Mouse (Mus musculus) kidney, adult 8-10 months (tissue): ENCODE measurements around the gene Lasp1.

ENCODE experiments used
- DNase-seq, 2 experiments: peaks; one replicate each; pipeline ENCODE4 v3.0.0; 2022

Lasp1 gene

DNA sequence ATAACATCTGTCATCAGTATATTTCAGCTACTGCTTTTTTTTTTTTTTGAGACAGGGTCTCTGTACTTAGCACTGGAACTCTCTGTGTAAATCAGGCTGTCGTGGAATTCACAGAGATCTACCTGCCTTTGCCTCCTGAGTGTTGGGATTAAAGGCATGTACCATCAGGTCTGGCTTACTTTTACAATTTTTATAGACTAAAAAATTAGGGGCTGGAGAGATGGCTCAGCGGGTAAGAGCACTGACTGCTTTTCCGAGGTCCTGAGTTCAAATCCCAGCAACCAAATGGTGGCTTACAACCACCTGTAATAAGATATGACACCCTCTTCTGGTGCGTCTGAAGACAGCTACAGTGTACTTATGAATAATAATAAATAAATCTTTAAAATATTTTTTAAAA, 81.6 kb downstream of the Lasp1 start:
- DNase-seq = no peak

DNA sequence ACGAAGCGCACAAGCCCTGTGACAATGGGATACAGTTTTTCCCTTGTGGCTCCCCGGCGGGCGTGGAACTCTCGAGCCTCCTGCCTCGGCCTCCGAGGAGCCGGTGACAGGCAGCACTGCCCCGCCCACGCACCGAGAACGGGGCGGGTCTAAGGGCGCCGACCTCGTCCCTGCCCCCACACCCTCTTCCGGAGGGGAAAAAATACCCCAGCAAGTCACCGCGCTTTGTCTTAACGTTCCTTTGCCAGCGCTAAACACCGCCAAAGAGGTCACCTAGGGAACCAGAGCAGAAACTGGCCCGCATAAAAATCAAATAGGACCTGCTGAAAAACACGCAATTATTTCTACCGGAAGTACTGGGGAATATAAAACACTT, 84.7 kb downstream of the Lasp1 start:
- DNase-seq = peak; percentile 71 to 75

DNA sequence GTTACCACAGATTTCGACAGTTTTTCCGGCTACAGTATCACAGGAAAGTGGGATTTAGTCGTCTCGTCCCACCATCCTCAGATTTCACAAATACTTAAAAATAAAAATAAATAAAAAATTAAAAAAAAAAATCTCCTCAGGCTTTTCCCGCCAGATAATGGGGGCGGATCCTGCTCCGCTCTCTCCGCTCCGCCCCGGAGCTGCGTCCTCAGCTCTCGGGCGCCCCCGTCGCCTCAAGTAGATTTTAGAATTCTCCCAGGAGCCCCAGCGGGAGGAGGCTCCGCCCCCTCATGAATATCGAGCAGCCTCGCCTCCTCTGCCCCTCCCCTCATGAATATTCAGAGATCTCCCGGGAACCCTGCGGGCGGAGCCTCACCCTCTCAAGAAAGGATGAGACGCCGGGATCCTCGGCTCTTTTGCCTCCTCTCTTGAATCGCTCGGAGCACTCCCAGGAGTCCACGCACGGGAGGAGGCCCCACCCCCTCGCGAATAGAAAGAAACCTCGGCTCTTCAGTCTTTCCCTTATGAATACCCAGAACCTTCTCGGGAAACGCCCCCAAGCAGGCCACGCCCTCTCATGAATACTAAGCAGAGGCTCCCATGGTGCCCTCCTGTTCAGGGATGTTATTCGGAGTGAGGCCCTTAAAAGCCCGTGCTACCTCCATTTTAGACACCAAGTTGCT, 85.3 kb downstream of the Lasp1 start, which contains the start of gene Fbxo47:
Gene Fbxo47, minus strand, starts transcription at position 237 of the 683 bp plus-strand sequence.
- DNase-seq = peak; percentile 98

DNA sequence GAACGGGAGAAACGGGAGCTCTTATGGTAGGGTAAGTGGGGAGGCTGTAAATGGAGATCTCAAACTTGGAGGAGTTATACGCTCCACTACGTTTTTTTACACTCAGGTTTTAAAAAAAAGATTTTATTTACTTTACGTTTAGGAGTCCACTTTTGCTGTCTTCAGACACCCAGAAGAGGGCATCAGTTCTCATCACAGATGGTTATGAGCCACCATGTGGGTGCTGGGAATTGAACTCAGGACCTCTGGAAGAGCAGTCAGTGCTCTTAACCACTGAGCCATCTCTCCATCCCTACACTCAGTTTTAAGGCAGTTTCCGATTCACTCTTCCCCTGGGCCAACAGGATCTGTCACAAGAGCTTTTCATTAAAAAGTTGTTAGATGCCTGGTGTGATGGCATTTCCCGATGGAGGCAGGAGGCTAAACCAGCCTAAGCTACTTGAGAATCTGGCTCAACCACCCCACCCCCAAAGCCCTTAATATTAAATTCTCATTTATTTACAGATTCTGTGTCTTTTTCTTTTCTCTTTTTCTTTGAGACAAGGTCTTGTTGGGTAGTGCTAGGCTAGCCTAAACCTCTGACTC, 85.9 kb downstream of the Lasp1 start:
- DNase-seq = no peak

DNA sequence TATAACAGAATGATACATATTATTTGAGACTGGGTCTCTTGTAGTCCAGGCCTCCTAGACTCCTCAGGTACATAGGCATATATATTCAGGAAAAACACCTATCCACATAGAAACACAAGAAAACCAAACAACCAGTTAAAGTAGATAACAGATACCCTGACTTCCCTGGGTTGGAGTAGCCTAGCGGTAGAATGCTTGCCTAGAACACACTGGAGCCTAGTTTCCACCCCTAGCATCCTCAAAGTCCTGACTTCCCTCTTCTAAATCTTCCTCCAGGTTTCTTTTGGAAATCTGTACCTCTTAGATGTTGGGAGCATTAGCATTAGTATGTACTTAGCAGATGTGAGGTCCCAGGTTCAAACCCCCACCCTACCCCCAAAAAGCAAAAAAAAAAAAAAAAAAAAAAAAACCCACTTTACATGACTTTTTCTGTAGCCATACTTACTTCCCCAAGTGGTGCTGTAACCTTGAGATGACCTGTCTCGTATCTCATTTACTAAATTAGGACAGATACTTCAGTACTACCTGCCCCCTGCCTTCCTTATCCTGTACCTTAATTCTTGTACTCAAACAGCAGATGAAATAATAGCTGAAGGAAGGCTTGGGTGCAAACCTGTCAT, 86.6 kb downstream of the Lasp1 start:
- no peak for DNase-seq
